Mouse (Mus musculus) embryonic facial prominence, embryonic 13.5 days (tissue): ENCODE results near the gene Msl1. TPM values are rescaled to one million over a fixed set of nuclear protein-coding genes. Genes with fewer than 3 reads are reported as not detected.

Experiments used
- ATAC-seq: fragments of 200-750 bp; cut with Nextera tagmentation; 2 replicates; pipeline ENCODE4 v1.8.0; 2017; ENCODE audit warnings: low read depth; ENCODE audit not compliant: insufficient number of reproducible peaks, insufficient read depth, low FRiP score, low TSS enrichment
- H3K27ac ChIP-seq: fragments of 300-500 bp; sonication (generic); 2 replicates; pipeline ENCODE4 v1.5.1; 2015; ENCODE audit warnings: moderate library complexity, mild to moderate bottlenecking, inconsistent platforms
- H3K27me3 ChIP-seq: fragments of 300-500 bp; sonication (generic); 2 replicates; pipeline ENCODE4 v1.6.1; 2015; ENCODE audit warnings: mild to moderate bottlenecking, inconsistent platforms
- H3K36me3 ChIP-seq: fragments of 300-500 bp; sonication (generic); 2 replicates; pipeline ENCODE4 v1.6.1; 2015; ENCODE audit warnings: mild to moderate bottlenecking, inconsistent platforms
- H3K4me1 ChIP-seq: fragments of 300-500 bp; sonication (generic); 2 replicates; pipeline ENCODE4 v1.6.1; 2015; ENCODE audit warnings: inconsistent platforms
- H3K4me2 ChIP-seq: fragments of 300-500 bp; sonication (generic); 2 replicates; pipeline ENCODE4 v1.6.1; 2015; ENCODE audit warnings: moderate library complexity, mild to moderate bottlenecking, inconsistent platforms
- H3K4me3 ChIP-seq: fragments of 300-500 bp; sonication (generic); 2 replicates; pipeline ENCODE4 v1.5.1; 2015; ENCODE audit warnings: mild to moderate bottlenecking, inconsistent platforms
- H3K9ac ChIP-seq: fragments of 300-500 bp; sonication (generic); 2 replicates; pipeline ENCODE4 v1.6.1; 2015; ENCODE audit warnings: mild to moderate bottlenecking, inconsistent platforms
- H3K9me3 ChIP-seq: fragments of 300-500 bp; sonication (generic); 2 replicates; pipeline ENCODE4 v1.6.1; 2016; ENCODE audit warnings: inconsistent platforms
- WGBS: fragments of 180-500 bp; shearing (Covaris S2); methylation state at CpG from one replicate; pipeline ENCODE4 v1.1.7; 2015; ENCODE audit warnings: mixed read lengths; 5-methylcytosine and 5-hydroxymethylcytosine counted together
- polyA plus RNA-seq: library from polyadenylated mRNA; unstranded; fragments of >200 nt; fragmentation: Nextera tagmentation; extraction: Ambion mirVana; gene quantifications from 2 replicates; pipeline ENCODE4 v1.2.1, GENCODE M21; 2015

Msl1 gene
- polyA plus RNA-seq, 1 experiment from 2014 or later = 31.5 TPM

GRCm38 (mm10) chr11:98785214-98785613, 10.1 kb upstream of the Msl1 start:
- Histone ChIP-seq H3K36me3 (no peaks in the 10 kb centered on the region), H3K4me1 (peaks cover 68% of the 10 kb centered on the region), H3K9me3 (no peaks in the 10 kb centered on the region), H3K4me3 (no peak overlapping the region), H3K27me3 (no peaks in the 10 kb centered on the region), H3K4me2 (peak overlapping the region; percentile 45), H3K27ac (peak overlapping the region; percentile 80), H3K9ac (0 out of 2 replicates have a peak overlapping the region, but pooled peaks have one; percentile 16)
- ATAC-seq = no peak
- 49% methylated on average over 10 of the region's 10 CpGs for WGBS

- Histone ChIP-seq H3K4me1 (peaks cover 68% of the 10 kb centered on the region), H3K4me3 (peak overlapping the region; percentile 13; the same call in 1 of the 2 replicates)
- WGBS = 10% methylated on average over 12 of the region's 12 CpGs
These were observed 9.5 kb upstream of the Msl1 start for GRCm38 (mm10) chr11:98785772-98786281.

GRCm38 (mm10) chr11:98786359-98787214, 8.7 kb upstream of the Msl1 start:
- H3K4me1 ChIP-seq = peaks cover 66% of the 10 kb centered on the region
- 2% methylated on average over 14 of the region's 15 CpGs for WGBS
- peak overlapping the region; percentile 80 for H3K27ac ChIP-seq
- H3K27me3 ChIP-seq = no peaks in the 10 kb centered on the region
- H3K4me2 ChIP-seq = peak overlapping the region; percentile 45
- no peaks in the 10 kb centered on the region for H3K36me3 ChIP-seq
- H3K9ac ChIP-seq = peak overlapping the region; percentile 32; the same call in 1 of the 2 replicates
- H3K9me3 ChIP-seq = no peaks in the 10 kb centered on the region
- 0 out of 2 replicates have a peak, but pooled peaks have one; percentile 27 for ATAC-seq
- peak overlapping the region; percentile 13; the same call in 1 of the 2 replicates for H3K4me3 ChIP-seq

More at GRCm38 (mm10) chr11:98785772-98786281, 9.5 kb upstream of the Msl1 start:
- H3K4me2 ChIP-seq = peak overlapping the region; percentile 45
- peak overlapping the region; percentile 32 for H3K9ac ChIP-seq
- H3K9me3 ChIP-seq = no peaks in the 10 kb centered on the region
- no peaks in the 10 kb centered on the region for H3K36me3 ChIP-seq
- H3K27me3 ChIP-seq = no peaks in the 10 kb centered on the region
- no peak for ATAC-seq
- peak overlapping the region; percentile 80 for H3K27ac ChIP-seq

GRCm38 (mm10) chr11:98787229-98787628, 8.1 kb upstream of the Msl1 start:
- Histone ChIP-seq H3K27me3 (no peaks in the 10 kb centered on the region), H3K4me3 (no peak overlapping the region), H3K4me1 (peaks cover 59% of the 10 kb centered on the region), H3K9ac (no peak overlapping the region), H3K27ac (peak overlapping the region; percentile 80; the same call in 1 of the 2 replicates), H3K36me3 (no peaks in the 10 kb centered on the region), H3K9me3 (no peaks in the 10 kb centered on the region), H3K4me2 (peak overlapping the region; percentile 45; the same call in 1 of the 2 replicates)
- 32% methylated on average over 7 of the region's 7 CpGs for WGBS
- no peak for ATAC-seq

- Histone ChIP-seq H3K4me1 (peaks cover 55% of the 10 kb centered on the region), H3K9ac (no peak overlapping the region), H3K36me3 (no peaks in the 10 kb centered on the region), H3K4me2 (no peak overlapping the region), H3K27me3 (no peaks in the 10 kb centered on the region), H3K9me3 (no peaks in the 10 kb centered on the region), H3K4me3 (no peak overlapping the region), H3K27ac (peak overlapping the region; percentile 80; the same call in 1 of the 2 replicates)
- ATAC-seq = no peak
- 85% methylated on average over 1 of the region's 1 CpGs for WGBS
These were observed 7.6 kb upstream of the Msl1 start for GRCm38 (mm10) chr11:98787691-98788090.

- Histone ChIP-seq H3K4me2 (peak overlapping the region; percentile 92), H3K4me1 (peaks cover 50% of the 10 kb centered on the region), H3K9me3 (no peaks in the 10 kb centered on the region), H3K27me3 (no peaks in the 10 kb centered on the region), H3K36me3 (no peaks in the 10 kb centered on the region), H3K27ac (peak overlapping the region; percentile 73; the same call in 1 of the 2 replicates), H3K9ac (no peak overlapping the region), H3K4me3 (peak overlapping the region; percentile 52)
- ATAC-seq = no peak
- WGBS = 92% methylated on average over 5 of the region's 5 CpGs
These were observed 7.2 kb upstream of the Msl1 start for GRCm38 (mm10) chr11:98788139-98788538.

- H3K4me2 ChIP-seq = peak overlapping the region; percentile 92
- H3K4me3 ChIP-seq = peak overlapping the region; percentile 52
- H3K4me1 ChIP-seq = peaks cover 50% of the 10 kb centered on the region
- no peaks in the 10 kb centered on the region for H3K9me3 ChIP-seq
- no peaks in the 10 kb centered on the region for H3K36me3 ChIP-seq
- peak overlapping the region; percentile 79 for H3K27ac ChIP-seq
- ATAC-seq = peak; percentile 82
- 11% methylated on average over 18 of the region's 18 CpGs for WGBS
- H3K27me3 ChIP-seq = no peaks in the 10 kb centered on the region
- H3K9ac ChIP-seq = peak overlapping the region; percentile 77
These were observed 6.6 kb upstream of the Msl1 start for GRCm38 (mm10) chr11:98788550-98789218.

- no peaks in the 10 kb centered on the region for H3K27me3 ChIP-seq
- H3K27ac ChIP-seq = peak overlapping the region; percentile 79
- WGBS = under 1% methylated on average over 25 of the region's 25 CpGs
- peak overlapping the region; percentile 52 for H3K4me3 ChIP-seq
- H3K9me3 ChIP-seq = no peaks in the 10 kb centered on the region
- H3K36me3 ChIP-seq = no peaks in the 10 kb centered on the region
- peaks cover 50% of the 10 kb centered on the region for H3K4me1 ChIP-seq
- no peak; the same call in 1 of the 2 replicates for ATAC-seq
- peak overlapping the region; percentile 77 for H3K9ac ChIP-seq
- H3K4me2 ChIP-seq = peak overlapping the region; percentile 92
These were observed 6.0 kb upstream of the Msl1 start for GRCm38 (mm10) chr11:98789219-98789807.

GRCm38 (mm10) chr11:98789824-98790223, 5.5 kb upstream of the Msl1 start:
- Histone ChIP-seq H3K9me3 (no peaks in the 10 kb centered on the region), H3K4me2 (peak overlapping the region; percentile 92), H3K36me3 (no peaks in the 10 kb centered on the region), H3K9ac (peak overlapping the region; percentile 77), H3K4me1 (peaks cover 47% of the 10 kb centered on the region), H3K27me3 (no peaks in the 10 kb centered on the region), H3K4me3 (peak overlapping the region; percentile 52), H3K27ac (no peak overlapping the region)
- 33% methylated on average over 5 of the region's 5 CpGs for WGBS
- no peak for ATAC-seq

- no peak for ATAC-seq
- peaks cover 39% of the 10 kb centered on the region for H3K4me1 ChIP-seq
- WGBS = 87% methylated on average over 5 of the region's 5 CpGs
These were observed 4.6 kb upstream of the Msl1 start for GRCm38 (mm10) chr11:98790631-98791205.

GRCm38 (mm10) chr11:98791448-98791847, 3.9 kb upstream of the Msl1 start:
- Histone ChIP-seq H3K4me1 (peaks cover 31% of the 10 kb centered on the region), H3K4me2 (no peak overlapping the region), H3K27me3 (no peaks in the 10 kb centered on the region), H3K9ac (no peak overlapping the region), H3K4me3 (no peak overlapping the region), H3K9me3 (no peaks in the 10 kb centered on the region), H3K27ac (no peak overlapping the region), H3K36me3 (no peaks in the 10 kb centered on the region)
- ATAC-seq = no peak
- WGBS = 76% methylated on average over 1 of the region's 1 CpGs

More at GRCm38 (mm10) chr11:98790631-98791205, 4.6 kb upstream of the Msl1 start:
- H3K27me3 ChIP-seq = no peaks in the 10 kb centered on the region
- H3K9ac ChIP-seq = no peak overlapping the region
- H3K4me2 ChIP-seq = no peak overlapping the region
- H3K36me3 ChIP-seq = no peaks in the 10 kb centered on the region
- H3K9me3 ChIP-seq = no peaks in the 10 kb centered on the region
- no peak overlapping the region for H3K4me3 ChIP-seq
- H3K27ac ChIP-seq = no peak overlapping the region
